Mouse (Mus musculus): Measurements from ENCODE around the gene Fam189a1. TPM values are rescaled to one million over a fixed set of nuclear protein-coding genes. Genes with fewer than 3 reads are reported as not detected.

Gene Fam189a1
- polyA plus RNA-seq, 1 experiment from 2014 or later, result 1.3 TPM

GRCm38 (mm10) chr7:64916654-64917053 is 239.7 kb downstream of the Fam189a1 start:
- H3K36me3 ChIP-seq, result no peaks in the 10 kb centered on the region
- H3K27me3 ChIP-seq (ENCODE audit: low read depth, poor library complexity, severe bottlenecking), result no peaks in the 10 kb centered on the region
- no peak overlapping the region for H3K4me3 ChIP-seq
- WGBS, result 73% methylated on average over 7 of the region's 7 CpGs
- H3K27ac ChIP-seq (replicated peaks), result no peak overlapping the region
- peaks cover 10% of the 10 kb centered on the region for H3K4me1 ChIP-seq
- no peak for DNase-seq (ENCODE audit: low spot score)
- no peaks in the 10 kb centered on the region for H3K9me3 ChIP-seq (replicated peaks)

- Histone ChIP-seq H3K27me3 (ENCODE audit: low read depth, poor library complexity, severe bottlenecking) (no peaks in the 10 kb centered on the region), H3K4me1 (no peaks in the 10 kb centered on the region; the same call in 1 of the 2 replicates), H3K27ac (replicated peaks) (no peak overlapping the region), H3K9me3 (replicated peaks) (no peaks in the 10 kb centered on the region), H3K4me3 (no peak overlapping the region), H3K36me3 (no peaks in the 10 kb centered on the region)
- 82% methylated on average over 2 of the region's 2 CpGs for WGBS
- DNase-seq (ENCODE audit: low spot score), result no peak
Measured at GRCm38 (mm10) chr7:64915121-64915520, 241.2 kb downstream of the Fam189a1 start.

GRCm38 (mm10) chr7:64911945-64912344 is 244.4 kb downstream of the Fam189a1 start:
- WGBS, result 88% methylated on average over 2 of the region's 2 CpGs
- H3K36me3 ChIP-seq, result no peaks in the 10 kb centered on the region
- H3K27me3 ChIP-seq (ENCODE audit: low read depth, poor library complexity, severe bottlenecking), result no peaks in the 10 kb centered on the region
- no peaks in the 10 kb centered on the region; the same call in 1 of the 2 replicates for H3K4me1 ChIP-seq
- DNase-seq (ENCODE audit: low spot score), result no peak
- no peaks in the 10 kb centered on the region; the same call in 1 of the 2 replicates for H3K9me3 ChIP-seq (replicated peaks)
- no peak overlapping the region for H3K27ac ChIP-seq (replicated peaks)
- no peak overlapping the region for H3K4me3 ChIP-seq

GRCm38 (mm10) chr7:64910208-64910607 is 246.2 kb downstream of the Fam189a1 start:
- H3K9me3 ChIP-seq (replicated peaks), result no peaks in the 10 kb centered on the region; the same call in 1 of the 2 replicates
- H3K27me3 ChIP-seq (ENCODE audit: low read depth, poor library complexity, severe bottlenecking), result no peaks in the 10 kb centered on the region
- H3K4me3 ChIP-seq, result no peak overlapping the region
- DNase-seq (ENCODE audit: low spot score), result no peak
- H3K4me1 ChIP-seq, result no peaks in the 10 kb centered on the region
- H3K27ac ChIP-seq (replicated peaks), result no peak overlapping the region
- 90% methylated on average over 2 of the region's 2 CpGs for WGBS
- H3K36me3 ChIP-seq, result no peaks in the 10 kb centered on the region

GRCm38 (mm10) chr7:64906955-64907354 is 249.4 kb downstream of the Fam189a1 start:
- DNase-seq (ENCODE audit: low spot score), result no peak
- Histone ChIP-seq H3K9me3 (replicated peaks) (no peaks in the 10 kb centered on the region; the same call in 1 of the 2 replicates), H3K27me3 (ENCODE audit: low read depth, poor library complexity, severe bottlenecking) (no peaks in the 10 kb centered on the region), H3K27ac (replicated peaks) (no peak overlapping the region), H3K4me3 (no peak overlapping the region), H3K4me1 (no peaks in the 10 kb centered on the region), H3K36me3 (no peaks in the 10 kb centered on the region)
- 82% methylated on average over 5 of the region's 5 CpGs for WGBS

GRCm38 (mm10) chr7:64905506-64905905 is 250.9 kb downstream of the Fam189a1 start:
- no peak overlapping the region for H3K27ac ChIP-seq (replicated peaks)
- H3K4me3 ChIP-seq, result no peak overlapping the region
- no peaks in the 10 kb centered on the region for H3K27me3 ChIP-seq (ENCODE audit: low read depth, poor library complexity, severe bottlenecking)
- H3K9me3 ChIP-seq (replicated peaks), result no peaks in the 10 kb centered on the region; the same call in 1 of the 2 replicates
- DNase-seq (ENCODE audit: low spot score), result no peak
- whole genome bisulfite sequencing, result 90% methylated on average over 3 of the region's 3 CpGs
- no peaks in the 10 kb centered on the region for H3K4me1 ChIP-seq
- H3K36me3 ChIP-seq, result no peaks in the 10 kb centered on the region

- WGBS, result 78% methylated on average over 2 of the region's 2 CpGs
Measured at GRCm38 (mm10) chr7:64900249-64900648, 256.1 kb downstream of the Fam189a1 start.

GRCm38 (mm10) chr7:64896587-64896986 is 259.8 kb downstream of the Fam189a1 start:
- Histone ChIP-seq H3K36me3 (no peaks in the 10 kb centered on the region), H3K27me3 (ENCODE audit: low read depth, poor library complexity, severe bottlenecking) (no peaks in the 10 kb centered on the region), H3K9me3 (replicated peaks) (no peaks in the 10 kb centered on the region), H3K4me3 (no peak overlapping the region), H3K4me1 (peaks cover 7% of the 10 kb centered on the region; the same call in 1 of the 2 replicates), H3K27ac (replicated peaks) (no peak overlapping the region)
- DNase-seq (ENCODE audit: low spot score), result no peak
- 91% methylated on average over 6 of the region's 6 CpGs for WGBS

More at GRCm38 (mm10) chr7:64900249-64900648, 256.1 kb downstream of the Fam189a1 start:
- Histone ChIP-seq H3K4me1 (0 out of 2 replicates have a peak, but pooled peaks cover 5% of the 10 kb centered on the region), H3K4me3 (no peak overlapping the region), H3K9me3 (replicated peaks) (no peaks in the 10 kb centered on the region), H3K27ac (replicated peaks) (no peak overlapping the region), H3K36me3 (no peaks in the 10 kb centered on the region), H3K27me3 (ENCODE audit: low read depth, poor library complexity, severe bottlenecking) (no peaks in the 10 kb centered on the region)
- no peak for DNase-seq (ENCODE audit: low spot score)

- H3K9me3 ChIP-seq (replicated peaks), result no peaks in the 10 kb centered on the region
- H3K27me3 ChIP-seq (ENCODE audit: low read depth, poor library complexity, severe bottlenecking), result no peaks in the 10 kb centered on the region
- no peak overlapping the region for H3K4me3 ChIP-seq
- H3K4me1 ChIP-seq, result peaks cover 7% of the 10 kb centered on the region; the same call in 1 of the 2 replicates
- no peak overlapping the region for H3K27ac ChIP-seq (replicated peaks)
- no peak for DNase-seq (ENCODE audit: low spot score)
- 66% methylated on average over 5 of the region's 5 CpGs for WGBS
- H3K36me3 ChIP-seq, result no peaks in the 10 kb centered on the region
Measured at GRCm38 (mm10) chr7:64895685-64896101, 260.7 kb downstream of the Fam189a1 start.

GRCm38 (mm10) chr7:64891139-64891538 is 265.2 kb downstream of the Fam189a1 start:
- H3K4me3 ChIP-seq, result no peak overlapping the region
- H3K9me3 ChIP-seq (replicated peaks), result no peaks in the 10 kb centered on the region
- H3K4me1 ChIP-seq, result peaks cover 7% of the 10 kb centered on the region; the same call in 1 of the 2 replicates
- H3K27ac ChIP-seq (replicated peaks), result no peak overlapping the region
- no peaks in the 10 kb centered on the region for H3K36me3 ChIP-seq
- 83% methylated on average over 3 of the region's 3 CpGs for WGBS
- H3K27me3 ChIP-seq (ENCODE audit: low read depth, poor library complexity, severe bottlenecking), result no peaks in the 10 kb centered on the region
- DNase-seq (ENCODE audit: low spot score), result no peak

- no peak overlapping the region for H3K27ac ChIP-seq (replicated peaks)
- H3K36me3 ChIP-seq, result no peaks in the 10 kb centered on the region
- no peaks in the 10 kb centered on the region for H3K9me3 ChIP-seq (replicated peaks)
- no peak overlapping the region for H3K4me3 ChIP-seq
- H3K4me1 ChIP-seq, result no peaks in the 10 kb centered on the region
- DNase-seq (ENCODE audit: low spot score), result no peak
- 93% methylated on average over 9 of the region's 9 CpGs for WGBS
- no peaks in the 10 kb centered on the region for H3K27me3 ChIP-seq (ENCODE audit: low read depth, poor library complexity, severe bottlenecking)
Measured at GRCm38 (mm10) chr7:64889919-64890318, 266.5 kb downstream of the Fam189a1 start.

- Histone ChIP-seq H3K4me3 (no peak overlapping the region), H3K27ac (replicated peaks) (no peak overlapping the region), H3K4me1 (no peaks in the 10 kb centered on the region), H3K27me3 (ENCODE audit: low read depth, poor library complexity, severe bottlenecking) (no peaks in the 10 kb centered on the region), H3K36me3 (no peaks in the 10 kb centered on the region), H3K9me3 (replicated peaks) (no peaks in the 10 kb centered on the region)
- 83% methylated on average over 11 of the region's 11 CpGs for WGBS
- DNase-seq (ENCODE audit: low spot score), result no peak
Measured at GRCm38 (mm10) chr7:64884187-64884862, 272.0 kb downstream of the Fam189a1 start.

- H3K27me3 ChIP-seq (ENCODE audit: low read depth, poor library complexity, severe bottlenecking), result no peaks in the 10 kb centered on the region
- no peak overlapping the region for H3K4me3 ChIP-seq
- H3K36me3 ChIP-seq, result no peaks in the 10 kb centered on the region
- no peak for DNase-seq (ENCODE audit: low spot score)
- H3K4me1 ChIP-seq, result no peaks in the 10 kb centered on the region
- 83% methylated on average over 6 of the region's 6 CpGs for WGBS
- H3K9me3 ChIP-seq (replicated peaks), result no peaks in the 10 kb centered on the region
- no peak overlapping the region for H3K27ac ChIP-seq (replicated peaks)
Measured at GRCm38 (mm10) chr7:64882243-64882642, 274.1 kb downstream of the Fam189a1 start.
